Mouse (Mus musculus): ENCODE data around the gene Ttpal. TPM values are rescaled to one million over a fixed set of nuclear protein-coding genes. Genes with fewer than 3 reads are reported as not detected.

The Ttpal gene
- total RNA-seq, 1 experiment from 2014 or later: 10.6 TPM

- ATAC-seq (replicated peaks; ENCODE audit: low read depth, poor library complexity, severe bottlenecking): peak; percentile 72
Observed at GRCm38 (mm10) chr2:163590211-163590610, 11.9 kb upstream of the Ttpal start.

- no peak for ATAC-seq (replicated peaks; ENCODE audit: low read depth, poor library complexity, severe bottlenecking)
Observed at GRCm38 (mm10) chr2:163590996-163591395, 11.1 kb upstream of the Ttpal start.

GRCm38 (mm10) chr2:163592084-163592483 lies 10.0 kb upstream of the Ttpal start:
- no peak for ATAC-seq (replicated peaks; ENCODE audit: low read depth, poor library complexity, severe bottlenecking)

GRCm38 (mm10) chr2:163593636-163594282 lies 8.4 kb upstream of the Ttpal start:
- no peak for ATAC-seq (replicated peaks; ENCODE audit: low read depth, poor library complexity, severe bottlenecking)

- ATAC-seq (replicated peaks; ENCODE audit: low read depth, poor library complexity, severe bottlenecking): no peak
Observed at GRCm38 (mm10) chr2:163595119-163595518, 7.0 kb upstream of the Ttpal start.

GRCm38 (mm10) chr2:163596057-163596872 lies 5.8 kb upstream of the Ttpal start:
- ATAC-seq (replicated peaks; ENCODE audit: low read depth, poor library complexity, severe bottlenecking): peak; percentile 6; the same call in 1 of the 2 replicates

GRCm38 (mm10) chr2:163596873-163597155 lies 5.3 kb upstream of the Ttpal start:
- ATAC-seq (replicated peaks; ENCODE audit: low read depth, poor library complexity, severe bottlenecking): 0 out of 2 replicates have a peak, but pooled peaks have one; percentile 0

- peak; percentile 60 for ATAC-seq (replicated peaks; ENCODE audit: low read depth, poor library complexity, severe bottlenecking)
Observed at GRCm38 (mm10) chr2:163597661-163598060, 4.5 kb upstream of the Ttpal start.

GRCm38 (mm10) chr2:163599226-163599625 lies 2.9 kb upstream of the Ttpal start:
- ATAC-seq (replicated peaks; ENCODE audit: low read depth, poor library complexity, severe bottlenecking): 0 out of 2 replicates have a peak, but pooled peaks have one; percentile 38

- ATAC-seq (replicated peaks; ENCODE audit: low read depth, poor library complexity, severe bottlenecking): no peak
Observed at GRCm38 (mm10) chr2:163601066-163601465, 1.0 kb upstream of the Ttpal start.

- ATAC-seq (replicated peaks; ENCODE audit: low read depth, poor library complexity, severe bottlenecking): no peak
Observed at GRCm38 (mm10) chr2:163601712-163602100, 408 bp upstream of the Ttpal start.

- no peak for ATAC-seq (replicated peaks; ENCODE audit: low read depth, poor library complexity, severe bottlenecking)
Observed at GRCm38 (mm10) chr2:163606161-163606560, 4.0 kb downstream of the Ttpal start.

- no peak for ATAC-seq (replicated peaks; ENCODE audit: low read depth, poor library complexity, severe bottlenecking)
Observed at GRCm38 (mm10) chr2:163608008-163608407, 5.9 kb downstream of the Ttpal start.

- ATAC-seq (replicated peaks; ENCODE audit: low read depth, poor library complexity, severe bottlenecking): no peak
Observed at GRCm38 (mm10) chr2:163609281-163609975, 7.3 kb downstream of the Ttpal start.

- no peak for ATAC-seq (replicated peaks; ENCODE audit: low read depth, poor library complexity, severe bottlenecking)
Observed at GRCm38 (mm10) chr2:163611176-163611575, 9.1 kb downstream of the Ttpal start.

- ATAC-seq (replicated peaks; ENCODE audit: low read depth, poor library complexity, severe bottlenecking): no peak
Observed at GRCm38 (mm10) chr2:163613206-163613605, 11.1 kb downstream of the Ttpal start.

- ATAC-seq (replicated peaks; ENCODE audit: low read depth, poor library complexity, severe bottlenecking): no peak
Observed at GRCm38 (mm10) chr2:163613990-163614389, 11.9 kb downstream of the Ttpal start.

GRCm38 (mm10) chr2:163615401-163615800 lies 13.3 kb downstream of the Ttpal start:
- ATAC-seq (replicated peaks; ENCODE audit: low read depth, poor library complexity, severe bottlenecking): no peak; the same call in 1 of the 2 replicates

GRCm38 (mm10) chr2:163615906-163616651 lies 14.0 kb downstream of the Ttpal start:
- no peak for ATAC-seq (replicated peaks; ENCODE audit: low read depth, poor library complexity, severe bottlenecking)

GRCm38 (mm10) chr2:163616652-163617227 lies 14.6 kb downstream of the Ttpal start:
- ATAC-seq (replicated peaks; ENCODE audit: low read depth, poor library complexity, severe bottlenecking): no peak
